Mouse (Mus musculus) gonadal fat pad, adult 2 months (tissue): ENCODE results near the gene AC170998.1. TPM values are rescaled to one million over a fixed set of nuclear protein-coding genes. Genes with fewer than 3 reads are reported as not detected.
A peak's percentile ranks its signal among the peaks of the same experiment; 100 is the strongest.

Source experiments
- DNase-seq: peaks from one replicate; pipeline ENCODE4 v3.0.0-alpha.2; 2012; ENCODE audit warnings: low read depth
- polyA plus RNA-seq: library from polyadenylated mRNA; depleted of rRNA; stranded (reverse); fragments of >200 nt; gene quantifications from 2 replicates; pipeline ENCODE4 v1.2.3, GENCODE M21; 2012; rRNA removed

Gene AC170998.1
- polyA plus RNA-seq: 0.50 and 0.57 TPM in 2 replicates

GRCm38 (mm10) chr17:28725783-28726182, at the start of gene AC170998.1:
AC170998.1 (plus strand) TSS chr17:28726083.
- no peak for DNase-seq

GRCm38 (mm10) chr17:28682311-28683084, 43.4 kb upstream of the AC170998.1 start:
- no peak for DNase-seq

- no peak for DNase-seq
Measured at GRCm38 (mm10) chr17:28683601-28684000, 42.3 kb upstream of the AC170998.1 start.

GRCm38 (mm10) chr17:28684631-28685030, 41.3 kb upstream of the AC170998.1 start:
- DNase-seq: no peak

- DNase-seq: no peak
Measured at GRCm38 (mm10) chr17:28687354-28687753, 38.5 kb upstream of the AC170998.1 start.

GRCm38 (mm10) chr17:28689586-28690283, 36.1 kb upstream of the AC170998.1 start, which contains the start of gene Slc26a8:
Slc26a8 (minus strand) TSS chr17:28690233.
- no peak for DNase-seq

- peak; percentile 83 for DNase-seq
Measured at GRCm38 (mm10) chr17:28690776-28691686, 34.9 kb upstream of the AC170998.1 start, which contains the start of gene Mapk14. Mapk14 (plus strand) TSS chr17:28691329.

- DNase-seq: no peak
Measured at GRCm38 (mm10) chr17:28691687-28692340, 34.1 kb upstream of the AC170998.1 start.

- no peak for DNase-seq
Measured at GRCm38 (mm10) chr17:28692341-28692710, 33.6 kb upstream of the AC170998.1 start.

- no peak for DNase-seq
Measured at GRCm38 (mm10) chr17:28693086-28693485, 32.8 kb upstream of the AC170998.1 start.

GRCm38 (mm10) chr17:28694078-28694477, 31.8 kb upstream of the AC170998.1 start:
- no peak for DNase-seq

- no peak for DNase-seq
Measured at GRCm38 (mm10) chr17:28694832-28695231, 31.1 kb upstream of the AC170998.1 start.

GRCm38 (mm10) chr17:28696641-28697040, 29.2 kb upstream of the AC170998.1 start:
- DNase-seq: no peak

GRCm38 (mm10) chr17:28697290-28698195, 28.3 kb upstream of the AC170998.1 start:
- DNase-seq: no peak

GRCm38 (mm10) chr17:28698245-28698644, 27.6 kb upstream of the AC170998.1 start:
- no peak for DNase-seq

- no peak for DNase-seq
Measured at GRCm38 (mm10) chr17:28698672-28699071, 27.2 kb upstream of the AC170998.1 start.

GRCm38 (mm10) chr17:28699789-28700188, 26.1 kb upstream of the AC170998.1 start:
- DNase-seq: no peak

GRCm38 (mm10) chr17:28701171-28701570, 24.7 kb upstream of the AC170998.1 start:
- DNase-seq: no peak

- DNase-seq: no peak
Measured at GRCm38 (mm10) chr17:28701737-28702136, 24.1 kb upstream of the AC170998.1 start.

- no peak for DNase-seq
Measured at GRCm38 (mm10) chr17:28702646-28703045, 23.2 kb upstream of the AC170998.1 start.
